Mouse (Mus musculus): Measurements from ENCODE around the gene Atxn1l.

DNA sequence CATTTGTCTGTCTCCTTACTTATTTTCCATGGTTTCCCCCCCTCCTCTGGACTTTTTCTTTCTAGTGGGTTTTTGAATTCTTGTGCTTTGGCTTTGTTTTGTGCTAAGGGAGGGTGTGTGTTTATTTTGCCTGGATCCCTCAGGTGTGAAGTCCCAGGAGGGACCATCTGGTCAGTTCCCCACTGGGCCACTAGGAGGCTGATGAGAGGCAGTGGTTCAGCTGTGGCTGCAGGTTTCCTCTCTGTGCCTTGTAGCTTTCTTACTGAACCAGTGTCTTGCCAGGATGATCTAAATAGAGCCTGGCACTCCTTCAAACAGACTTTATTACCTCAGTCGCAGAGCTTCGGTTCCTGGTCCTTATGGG lies 30.7 kb downstream of the Atxn1l start:
- TF ChIP-seq POLR2A (IDR thresholded peaks at IDR 0.05; ENCODE audit: insufficient read depth, low read depth, low read length) (no peak), CTCF (IDR thresholded peaks at IDR 0.05; ENCODE audit: insufficient read depth, low read depth, low read length) (peak; percentile 70; the same call in 1 of the 2 replicates)
